Mouse (Mus musculus): ENCODE measurements at regions not wholly inside any gene's neighbourhood (a gene's known extent, or its start where the extent isn't known, plus 50 kb on each side); places are given as distances from the start of the nearest gene placed in this dataset.

DNA sequence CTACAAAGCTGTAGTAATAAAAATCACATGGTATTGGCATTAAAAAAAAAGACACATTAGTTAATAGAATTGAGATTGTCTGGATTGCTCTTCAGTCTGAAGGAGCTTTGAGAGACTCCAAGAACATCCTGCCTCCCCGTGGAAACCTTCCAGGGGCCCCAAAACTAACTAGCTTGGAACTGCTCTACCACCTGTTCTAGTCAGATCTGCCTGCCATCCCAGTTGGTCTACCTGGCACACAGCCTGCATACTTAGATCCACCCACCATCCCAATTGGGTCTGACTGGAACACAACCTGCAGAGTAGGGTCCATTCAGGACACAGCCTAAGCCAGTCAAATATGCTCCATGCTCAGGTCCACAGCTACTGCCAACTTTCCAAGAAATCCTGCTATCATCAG lies 503.6 kb downstream of the Rapgef2 start:
- DNase-seq (ENCODE audit: low spot score in 2 of 2): no peak

- DNase-seq (ENCODE audit: low spot score in 2 of 2): no peak
These were observed 530.4 kb downstream of the Rapgef2 start for GRCm38 (mm10) chr3:78755686-78756476.

DNA sequence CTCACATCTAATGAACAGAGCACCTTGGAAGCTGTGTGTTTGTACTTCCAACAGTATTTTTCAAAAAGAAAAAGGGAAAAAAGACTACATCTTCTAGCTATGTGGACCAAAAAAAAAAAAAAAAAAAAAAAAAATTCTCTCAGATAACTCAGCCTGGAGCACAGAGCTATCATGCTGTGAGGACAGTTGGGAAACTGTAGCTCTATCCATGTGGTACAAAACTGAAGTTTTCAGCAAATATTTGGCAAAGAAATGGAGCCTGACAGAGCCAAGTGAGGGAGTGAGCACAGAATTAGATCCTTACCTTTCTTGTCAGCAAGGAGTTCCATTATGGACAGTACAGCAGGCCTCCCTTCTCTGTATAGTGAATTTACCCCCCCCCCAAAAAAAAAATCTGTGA lies 550.2 kb downstream of the Rapgef2 start:
- no peak for DNase-seq (ENCODE audit: low spot score in 2 of 2)

DNA sequence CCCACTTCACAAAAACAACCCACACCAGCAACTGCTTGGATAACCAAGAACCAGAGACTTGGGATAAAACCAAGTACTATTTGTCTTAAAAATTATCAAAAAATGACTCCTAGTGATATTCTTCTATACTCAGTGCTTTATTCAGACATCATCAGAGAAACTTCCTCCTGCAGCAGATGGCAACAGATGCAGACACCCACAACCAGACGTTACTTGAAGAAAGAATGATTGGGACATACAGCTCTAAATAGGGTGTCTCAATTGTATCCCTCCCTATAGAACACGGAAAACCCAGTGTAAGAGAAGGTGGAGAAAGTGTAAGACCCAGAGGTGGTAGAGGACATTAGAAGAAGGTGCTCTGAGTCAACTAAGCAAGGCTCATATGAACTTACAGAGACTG lies 569.6 kb downstream of the Rapgef2 start:
- no peak for DNase-seq (ENCODE audit: low spot score in 2 of 2)

GRCm38 (mm10) chr3:78707687-78708086 lies 578.6 kb downstream of the Rapgef2 start:
- no peak for DNase-seq (ENCODE audit: low spot score in 2 of 2)

GRCm38 (mm10) chr3:78698936-78699335 lies 587.4 kb downstream of the Rapgef2 start:
- DNase-seq (ENCODE audit: low spot score in 2 of 2): no peak

GRCm38 (mm10) chr3:78691499-78691898 lies 594.8 kb downstream of the Rapgef2 start:
- no peak for DNase-seq (ENCODE audit: low spot score in 2 of 2)

- DNase-seq (ENCODE audit: low spot score in 2 of 2): no peak
These were observed 608.7 kb downstream of the Rapgef2 start for GRCm38 (mm10) chr3:78677656-78678055.

DNA sequence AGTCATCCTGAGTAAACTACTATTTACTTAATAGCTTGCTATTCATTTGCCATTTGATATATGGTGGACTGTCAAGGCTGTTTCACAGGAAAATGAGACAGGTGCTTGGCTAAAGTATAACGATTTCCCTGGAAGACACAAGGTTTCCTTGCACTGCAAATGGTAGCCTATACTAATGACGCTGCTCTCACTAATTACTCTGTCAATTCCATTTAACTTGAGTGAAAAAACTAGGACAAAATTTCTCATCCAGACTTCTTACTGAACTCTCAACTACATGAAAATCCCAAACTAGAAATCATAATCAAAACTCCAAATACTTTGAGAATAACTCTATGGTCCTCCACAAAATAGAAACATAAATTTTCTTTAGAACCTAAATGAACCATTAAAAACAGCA lies 609.5 kb downstream of the Rapgef2 start:
- DNase-seq (ENCODE audit: low spot score in 2 of 2): no peak

- DNase-seq (ENCODE audit: low spot score in 2 of 2): no peak
These were observed 611.7 kb downstream of the Rapgef2 start for GRCm38 (mm10) chr3:78674529-78675187.

DNA sequence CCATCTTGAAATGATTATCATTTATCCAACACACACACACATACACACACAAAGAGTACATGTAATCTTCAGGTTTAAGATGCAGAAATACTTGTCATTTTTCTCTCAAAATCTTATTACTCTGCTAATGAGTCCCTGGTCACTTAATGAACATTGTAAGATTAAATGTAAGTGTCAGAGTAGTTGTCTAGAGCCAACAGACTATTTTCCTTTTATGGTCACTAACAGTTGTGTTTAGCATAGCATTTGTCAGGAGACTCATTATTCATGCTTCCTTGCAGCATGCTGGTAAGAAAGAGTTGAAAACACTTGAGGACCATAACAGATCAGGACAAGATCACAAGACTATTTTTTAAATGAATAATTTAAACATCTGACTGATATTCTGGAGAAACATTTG lies 618.3 kb downstream of the Rapgef2 start:
- no peak for DNase-seq (ENCODE audit: low spot score in 2 of 2)

DNA sequence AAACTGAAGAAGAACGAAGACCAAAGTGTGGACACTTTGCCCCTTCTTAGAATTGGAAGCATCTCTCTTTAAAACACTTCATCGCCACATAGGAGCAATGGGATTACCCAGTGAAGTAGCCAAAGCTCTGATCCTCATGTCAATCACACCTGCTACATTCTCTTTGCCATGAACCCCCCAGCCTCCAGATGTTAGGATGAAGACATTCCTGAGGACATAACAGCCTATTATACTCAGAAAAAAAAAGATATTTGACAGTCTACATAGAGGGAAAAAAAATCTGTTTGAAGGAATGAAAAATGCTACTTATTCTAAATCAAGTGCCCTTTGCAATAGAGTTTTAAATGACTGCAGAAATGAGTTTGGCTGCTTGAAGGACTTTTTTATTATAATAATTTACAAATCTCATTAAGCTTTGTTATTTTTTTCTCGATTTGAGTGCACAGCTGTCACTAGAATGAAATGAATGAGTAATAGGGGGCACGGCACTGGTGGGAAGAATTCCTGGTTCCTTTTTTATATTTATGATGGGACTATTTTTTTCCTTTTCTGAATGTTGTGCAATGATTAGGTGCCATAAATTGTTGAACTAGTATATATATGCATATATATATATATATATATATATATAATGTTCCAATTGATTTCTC lies 618.8 kb downstream of the Rapgef2 start:
- no peak for DNase-seq (ENCODE audit: low spot score in 2 of 2)

DNA sequence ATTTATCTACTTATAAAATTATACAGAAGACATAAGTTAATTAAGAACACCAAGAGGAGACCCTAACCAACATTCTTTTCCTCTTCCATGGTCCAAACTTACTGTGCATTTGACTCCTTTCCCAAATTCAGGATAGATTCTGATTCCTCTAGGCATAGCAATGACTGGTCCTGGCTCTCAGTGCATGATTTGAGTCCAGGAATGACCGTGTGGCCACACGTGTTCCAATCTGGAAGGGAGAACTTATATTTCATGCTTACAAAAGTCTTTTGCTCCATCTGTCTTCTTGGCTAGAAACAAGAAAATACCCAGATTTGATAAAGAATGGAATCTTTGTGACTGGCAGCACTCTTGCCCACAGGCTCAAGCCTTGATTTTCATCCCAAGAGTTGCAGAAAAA lies 638.2 kb downstream of the Rapgef2 start:
- no peak for DNase-seq (ENCODE audit: low spot score in 2 of 2)

GRCm38 (mm10) chr3:78635386-78635785 lies 650.9 kb downstream of the Rapgef2 start:
- no peak for DNase-seq (ENCODE audit: low spot score in 2 of 2)

GRCm38 (mm10) chr3:78618900-78619299 lies 667.4 kb downstream of the Rapgef2 start:
- no peak for DNase-seq (ENCODE audit: low spot score in 2 of 2)

- no peak for DNase-seq (ENCODE audit: low spot score in 2 of 2)
These were observed 691.5 kb downstream of the Rapgef2 start for GRCm38 (mm10) chr3:78594718-78595236.

- no peak for DNase-seq (ENCODE audit: low spot score in 2 of 2)
These were observed 692.0 kb downstream of the Rapgef2 start for GRCm38 (mm10) chr3:78594305-78594704.

DNA sequence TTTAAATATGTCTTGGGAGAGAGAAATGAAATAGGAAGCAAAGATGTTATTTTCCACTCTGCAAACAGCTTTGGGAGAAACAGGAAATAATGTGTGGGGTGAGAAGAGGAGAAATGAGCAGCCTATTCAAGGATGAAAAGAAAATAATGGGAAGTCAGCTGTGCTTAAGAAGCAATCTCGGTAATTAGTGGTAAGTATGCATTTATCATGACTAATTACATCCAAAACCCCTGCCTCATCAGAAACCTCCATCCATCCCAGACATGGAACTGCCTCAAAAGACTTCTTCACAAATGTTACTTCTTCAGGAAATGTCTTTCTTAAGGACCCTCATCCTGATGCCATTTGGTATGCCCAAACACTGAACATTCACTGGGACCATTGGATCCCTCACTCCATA lies 699.7 kb downstream of the Rapgef2 start:
- DNase-seq (ENCODE audit: low spot score in 2 of 2): no peak

- no peak for DNase-seq (ENCODE audit: low spot score in 2 of 2)
These were observed 704.4 kb downstream of the Rapgef2 start for GRCm38 (mm10) chr3:78581868-78582267.

DNA sequence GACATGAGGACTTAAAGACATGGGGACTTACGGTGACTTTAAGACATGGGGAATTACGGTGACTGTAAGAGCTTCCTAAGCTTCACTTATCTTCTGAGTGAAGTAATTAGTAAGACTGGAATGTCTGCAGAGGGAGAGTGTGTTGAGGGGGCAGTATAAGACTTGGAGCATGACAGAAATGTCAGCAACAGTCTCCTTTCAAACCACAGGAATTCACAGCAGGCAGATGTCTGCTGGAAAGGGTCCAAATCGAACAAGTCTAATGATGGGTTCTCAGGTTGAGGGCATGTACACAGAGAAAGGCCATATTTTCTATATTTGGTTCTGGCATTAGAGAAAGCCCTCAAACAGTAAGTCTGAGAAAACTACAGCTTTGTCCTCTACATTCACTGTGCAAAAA lies 705.2 kb downstream of the Rapgef2 start:
- DNase-seq (ENCODE audit: low spot score in 2 of 2): no peak

DNA sequence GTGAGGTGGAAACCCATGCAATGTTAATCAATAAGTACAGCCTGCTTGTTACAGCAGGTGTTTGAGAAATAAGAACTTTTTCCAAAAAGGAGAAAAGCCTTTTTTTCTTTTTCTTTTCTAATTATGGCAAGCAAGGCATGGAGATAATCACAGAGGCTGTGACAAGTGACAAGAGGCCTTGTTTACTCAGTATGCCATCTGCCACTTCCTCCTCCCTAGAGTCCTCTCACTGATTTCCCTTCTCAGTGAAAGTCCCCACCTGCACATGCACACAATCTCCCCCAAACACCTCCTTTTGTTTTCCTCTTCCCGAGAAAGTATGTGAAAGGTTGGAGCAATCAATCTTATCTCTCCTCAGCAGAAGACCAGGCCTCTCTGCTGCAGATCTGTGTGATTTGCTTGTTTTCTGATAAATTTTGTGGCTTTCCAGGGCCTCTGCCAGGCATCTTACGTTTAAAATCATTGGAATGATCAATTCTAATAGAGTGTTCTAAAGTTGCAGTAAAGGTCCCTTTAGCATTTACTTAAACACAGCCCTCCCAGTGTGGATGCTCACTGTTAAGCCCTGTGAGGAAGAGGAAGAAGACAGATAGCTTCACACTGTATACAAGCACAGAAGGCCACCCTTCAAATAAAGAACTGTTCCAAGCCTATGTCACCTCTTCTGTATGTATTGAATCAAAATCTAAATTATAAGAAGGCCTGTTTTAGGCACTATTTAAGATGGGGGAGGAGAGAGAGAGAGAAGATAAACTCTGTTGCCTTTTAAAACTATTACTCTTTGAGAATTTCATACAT lies 710.5 kb downstream of the Rapgef2 start:
- no peak for DNase-seq (ENCODE audit: low spot score in 2 of 2)

DNA sequence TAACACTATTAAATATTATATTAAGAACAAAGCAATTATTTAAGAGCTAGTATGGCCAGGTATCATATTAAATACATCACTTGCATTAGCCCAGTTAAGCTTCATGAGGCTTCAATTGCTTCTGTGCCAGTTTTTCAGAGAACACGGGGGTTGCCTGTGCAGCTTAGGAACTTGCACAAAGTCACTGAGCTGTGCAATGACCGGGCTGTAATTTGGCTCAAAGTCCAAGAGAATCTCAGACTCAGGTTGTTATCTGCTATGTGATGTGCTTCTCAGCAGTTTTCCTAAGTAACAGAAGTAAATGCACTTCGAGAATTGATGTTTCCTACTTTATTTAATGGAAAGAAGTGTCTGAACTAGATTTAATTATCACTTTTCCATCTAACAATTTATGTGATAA lies 711.5 kb downstream of the Rapgef2 start:
- no peak for DNase-seq (ENCODE audit: low spot score in 2 of 2)
